Mouse (Mus musculus) C2C12 (cell line): ENCODE measurements at regions not wholly inside any gene's neighbourhood (a gene's known extent, or its start where the extent isn't known, plus 50 kb on each side); places are given as distances from the start of the nearest gene placed in this dataset.

Experiments
- CTCF ChIP-seq: IDR thresholded peaks from one replicate; pipeline ENCODE4 v1.5.1; 2011; ENCODE audit not compliant: control insufficient read depth, insufficient read depth, insufficient read length
- MAX ChIP-seq: IDR thresholded peaks from one replicate; pipeline ENCODE4 v1.6.1; 2011; ENCODE audit warnings: mild to moderate bottlenecking, control low read depth
- MYOD1 ChIP-seq: IDR thresholded peaks from one replicate; pipeline ENCODE4 v1.6.1; 2011; ENCODE audit warnings: low read depth; ENCODE audit not compliant: control insufficient read depth, insufficient read length
- USF1 ChIP-seq: IDR thresholded peaks from one replicate; pipeline ENCODE4 v1.6.1; 2011; ENCODE audit warnings: low read depth, mild to moderate bottlenecking, control low read depth, moderate library complexity

DNA sequence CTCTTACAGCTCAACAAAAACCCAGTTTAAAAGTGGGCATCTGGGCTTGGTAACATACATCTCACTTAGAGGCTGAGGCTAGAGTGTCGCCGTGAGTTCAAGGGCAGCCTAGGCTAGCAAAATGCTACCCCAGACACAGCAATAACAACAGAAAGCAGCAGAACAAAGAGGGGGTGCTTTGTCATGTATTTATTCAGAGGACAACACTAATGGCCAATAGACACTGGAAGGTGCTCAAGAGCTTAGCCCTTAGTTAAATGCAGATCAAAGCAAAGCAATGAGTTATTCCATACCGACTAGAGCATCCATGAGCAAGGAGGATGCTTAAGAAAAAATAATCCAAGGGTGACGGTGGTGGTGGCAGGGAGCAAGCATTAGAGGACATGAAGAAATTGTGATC, 158.7 kb downstream of the Evx1 start:
- no peak for TF ChIP-seq CTCF
- no peak for TF ChIP-seq MAX
- TF ChIP-seq USF1, result no peak
- no peak for TF ChIP-seq MYOD1
